Mouse (Mus musculus) layer of hippocampus, postnatal 10 days (tissue): ENCODE results near the gene Snrnp70. TPM values are rescaled to one million over a fixed set of nuclear protein-coding genes. Genes with fewer than 3 reads are reported as not detected.
"Not testable (repeated sequence)": the region's sequence is repeated elsewhere in the genome, so short reads cannot be mapped to it uniquely, and the experiment has no call there.

Source experiments
- DNase-seq, 2 experiments: peaks; one replicate each; pipeline ENCODE4 v3.0.0; 2021; ENCODE audit warnings: low spot score in 2 of 2
- total RNA-seq, 2 experiments: library from RNA; stranded (reverse); gene quantifications; 2 replicates each; pipeline ENCODE4 v1.2.3; 2021

Snrnp70 gene
- total RNA-seq, 2 experiments from 2014 or later, result 393 to 440 TPM

DNA sequence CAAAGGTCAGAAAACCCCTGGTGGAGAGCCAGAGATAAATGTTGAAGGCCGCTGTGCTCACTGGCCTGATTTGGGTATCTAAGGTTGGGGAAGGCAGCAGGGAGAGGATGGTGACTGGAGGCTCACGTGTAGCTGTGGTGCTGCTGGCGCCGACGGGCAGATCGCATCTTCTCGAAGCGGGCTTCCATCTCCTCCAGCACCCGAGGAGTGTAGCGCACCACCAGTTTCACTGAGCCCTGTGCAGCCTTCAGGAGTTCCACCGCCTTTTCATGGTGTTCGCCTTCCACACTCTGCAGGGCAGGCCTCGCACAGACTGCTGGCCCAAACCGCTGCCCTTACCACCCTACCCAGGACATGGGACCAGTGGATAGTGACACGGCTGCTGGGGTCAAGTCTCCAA, 27.4 kb downstream of the Snrnp70 start:
- no peak for DNase-seq

DNA sequence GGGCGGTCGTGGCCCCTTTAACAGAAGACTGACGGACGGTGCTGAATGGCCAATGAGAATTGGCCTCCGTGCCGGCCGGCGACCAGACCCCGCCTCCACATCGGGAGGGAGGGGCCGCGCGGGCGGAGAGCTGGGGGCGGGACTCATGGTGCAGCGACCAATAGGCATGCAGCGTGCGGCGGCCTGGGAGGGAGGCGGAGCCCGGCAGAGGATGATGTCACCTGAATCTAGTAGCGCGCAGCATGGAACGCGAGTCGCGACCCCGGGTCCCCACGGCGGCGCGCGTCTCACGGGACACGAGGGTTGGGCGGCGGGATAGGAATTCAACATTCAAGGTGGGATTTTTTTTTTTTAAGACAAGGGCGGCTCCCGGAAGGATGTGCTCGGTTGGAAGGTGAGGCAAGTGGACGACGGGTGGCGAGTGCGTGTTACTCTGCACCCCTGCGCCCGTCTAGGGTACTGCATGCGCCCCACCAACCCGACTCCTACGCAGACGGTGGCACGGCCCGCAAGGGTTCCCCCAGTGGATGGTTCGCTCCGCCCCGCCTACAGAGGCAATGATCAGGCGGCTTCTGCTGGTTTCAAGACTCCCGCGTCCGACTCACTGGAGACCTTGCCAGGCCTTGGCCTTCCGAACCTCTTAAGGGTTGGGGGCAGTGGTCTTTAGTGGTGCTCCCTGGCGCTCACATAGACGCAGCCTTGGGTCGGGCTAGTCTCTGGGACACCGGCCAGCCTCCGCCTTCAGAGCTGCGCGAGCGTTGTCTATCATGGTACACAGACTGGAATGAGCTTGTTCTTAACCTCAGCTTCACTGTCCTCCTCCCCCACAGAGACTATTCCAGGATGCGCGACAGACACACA, 28.3 kb downstream of the Snrnp70 start:
- peak; percentile 99 to 100 for DNase-seq

DNA sequence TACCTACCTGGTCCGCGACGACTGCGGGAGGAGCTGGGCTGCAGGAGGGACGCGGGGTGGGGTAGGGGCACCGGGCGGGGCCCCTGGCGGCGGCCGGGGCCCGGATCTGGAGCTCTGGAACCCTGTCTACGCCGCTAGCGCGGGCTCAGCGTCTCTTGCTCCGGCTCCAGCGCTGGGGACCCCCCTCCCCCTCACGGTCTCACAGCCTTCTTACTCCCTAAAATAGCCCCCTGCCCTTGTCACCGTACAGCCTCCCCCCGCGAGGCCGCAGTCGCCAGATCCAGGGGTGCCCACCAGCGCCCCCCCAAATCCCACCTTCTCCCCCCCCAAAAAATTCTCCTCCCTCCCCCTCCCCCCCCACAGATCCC, 28.9 kb downstream of the Snrnp70 start, which contains the start of gene Ppfia3:
Gene Ppfia3, minus strand, starts transcription at position 368 of the 368 bp plus-strand sequence.
- DNase-seq, result no peak

DNA sequence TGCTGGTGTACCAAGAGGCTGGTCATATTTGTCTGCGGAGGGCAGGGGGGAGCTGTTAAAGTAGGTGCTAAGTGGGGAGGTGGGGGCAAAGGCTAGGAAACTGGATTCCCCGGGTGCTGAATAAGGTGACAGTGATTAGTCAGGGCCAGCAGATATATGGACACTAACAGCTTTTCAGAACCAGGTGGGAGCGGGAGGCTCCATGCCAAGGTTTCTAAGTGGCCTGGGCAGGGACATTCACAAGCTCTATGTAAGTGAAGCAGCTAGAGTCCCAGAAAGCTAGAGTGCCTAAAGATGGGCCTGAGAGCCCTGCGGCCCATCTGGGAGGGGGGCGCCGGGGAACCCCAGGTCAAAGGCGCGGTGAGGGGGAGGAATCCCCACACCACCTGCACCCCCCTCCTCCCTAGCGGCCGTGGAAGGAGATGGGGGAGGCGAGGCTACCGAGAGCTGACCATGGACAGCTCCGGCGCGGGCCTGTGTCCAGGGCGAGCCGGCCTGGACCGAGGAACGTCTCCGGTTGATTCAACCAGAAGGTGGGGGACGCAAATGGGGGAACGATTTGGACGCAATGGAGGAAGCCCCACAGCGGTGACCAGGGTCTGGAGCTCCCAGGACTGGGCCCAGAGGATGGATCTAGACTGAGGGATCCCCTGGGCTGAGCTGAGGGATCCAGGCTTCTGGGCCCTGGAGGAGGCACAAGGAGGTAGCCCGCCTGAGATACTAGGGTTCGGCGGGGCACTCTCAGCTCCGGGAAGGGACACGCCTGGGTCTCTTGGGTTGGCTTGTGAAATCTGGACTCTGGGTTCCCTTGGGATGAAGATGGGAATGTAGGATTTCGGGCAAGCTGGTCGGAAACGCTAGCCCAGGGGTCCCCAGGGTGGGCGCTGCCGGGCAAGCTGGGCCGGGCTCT, 29.5 kb downstream of the Snrnp70 start:
- peak; percentile 51 to 60 for DNase-seq

DNA sequence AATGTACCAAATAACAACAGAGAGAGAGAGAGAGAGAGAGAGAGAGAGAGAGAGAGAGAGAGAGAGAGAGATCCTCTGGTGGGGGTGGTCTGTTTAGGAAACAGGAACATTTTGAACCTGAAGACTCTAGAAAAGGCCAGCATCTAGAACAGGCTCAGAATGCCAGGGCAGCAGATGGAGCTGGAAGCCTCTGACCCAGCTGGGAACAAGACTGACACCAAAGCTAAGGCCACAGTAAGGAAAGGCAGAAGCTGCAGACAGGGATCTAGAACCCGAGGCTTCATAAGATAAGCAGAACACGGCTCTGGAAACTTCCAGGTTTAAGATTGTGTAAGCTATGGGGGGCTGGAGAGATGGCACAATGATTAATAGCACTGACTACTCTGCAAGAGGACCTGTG, 31.6 kb downstream of the Snrnp70 start:
- no peak for DNase-seq

DNA sequence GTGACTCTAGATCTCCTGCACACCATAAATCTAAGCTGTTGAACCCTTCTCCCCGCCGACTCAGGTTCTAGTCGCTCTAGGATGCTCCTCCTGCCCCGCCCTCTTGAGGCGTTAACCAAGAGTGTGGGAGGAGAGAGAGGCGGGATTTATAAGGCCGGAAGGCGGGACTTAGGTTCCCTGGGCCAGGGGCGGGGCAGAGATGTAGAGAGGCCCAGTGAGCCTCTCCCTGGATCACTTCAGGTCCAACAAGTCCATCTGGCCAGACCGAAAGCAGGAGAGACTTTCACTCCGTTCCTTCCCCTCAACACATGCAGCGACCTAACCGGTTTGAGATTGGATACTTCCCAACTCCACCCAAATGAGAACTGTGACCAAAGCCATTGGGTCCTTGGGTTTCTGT, 32.7 kb downstream of the Snrnp70 start:
- DNase-seq, result no peak

DNA sequence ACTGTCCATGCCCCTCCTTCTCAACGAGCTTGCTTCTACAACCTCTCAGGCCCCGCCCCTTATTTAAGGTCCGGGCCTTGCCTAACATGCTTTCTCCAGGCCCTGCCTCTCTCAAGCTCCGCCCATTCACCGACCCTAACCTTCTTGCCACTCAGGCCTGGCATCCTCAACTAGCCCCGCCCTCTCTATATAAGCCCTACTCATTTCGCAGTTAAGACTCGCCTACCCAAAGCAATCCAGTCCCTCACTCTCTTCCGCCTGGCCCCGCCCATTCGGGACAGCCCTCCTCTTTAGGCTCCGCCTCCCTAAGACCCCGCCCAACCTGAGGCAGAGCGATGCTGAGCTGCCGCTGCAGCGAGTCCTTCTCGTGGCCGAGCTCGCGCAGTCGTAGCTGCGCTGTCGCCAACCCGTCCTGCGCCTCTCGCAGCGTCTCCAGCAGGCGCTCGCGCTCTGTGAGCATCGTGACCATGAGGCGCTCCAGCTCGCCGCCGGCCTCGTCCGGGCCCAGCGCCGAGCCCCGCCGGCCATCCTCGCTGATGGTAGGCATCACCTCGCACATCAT, 34.2 kb downstream of the Snrnp70 start:
- peak; percentile 83 to 88 for DNase-seq

DNA sequence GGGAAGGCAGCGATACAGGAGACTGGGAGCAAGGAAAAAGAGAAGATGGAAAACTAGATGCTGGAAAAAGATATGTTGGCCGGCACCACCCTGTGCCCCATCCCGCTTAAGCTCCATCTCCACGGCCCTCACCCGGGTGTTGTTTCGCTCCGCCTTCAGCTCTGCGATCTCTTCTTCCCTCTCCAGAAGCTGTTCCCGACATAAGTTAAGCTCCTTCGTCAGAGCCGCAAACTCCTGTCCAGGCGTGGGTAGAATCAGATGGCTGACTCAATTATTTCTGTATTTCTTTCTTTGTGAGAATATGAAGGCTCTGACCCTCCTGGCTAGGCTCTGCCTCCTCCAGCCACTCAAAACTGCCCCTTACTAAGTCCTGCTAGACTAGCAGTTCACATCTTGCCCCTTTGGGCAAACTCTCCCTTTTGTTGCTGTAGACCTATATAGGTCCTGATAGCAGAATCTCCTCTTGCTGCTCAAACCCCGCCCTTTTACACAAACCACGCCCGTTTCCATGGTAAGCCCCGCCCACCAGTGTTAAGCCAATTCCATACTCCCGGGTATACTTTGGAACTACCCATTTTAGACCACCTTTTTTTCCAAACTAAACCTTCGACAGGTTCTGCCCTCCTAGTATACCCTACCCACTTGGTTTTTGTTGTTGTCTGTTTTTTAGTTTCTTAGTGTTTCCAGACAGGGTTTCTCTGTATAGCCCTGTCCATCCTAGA, 35.0 kb downstream of the Snrnp70 start:
- no peak for DNase-seq

DNA sequence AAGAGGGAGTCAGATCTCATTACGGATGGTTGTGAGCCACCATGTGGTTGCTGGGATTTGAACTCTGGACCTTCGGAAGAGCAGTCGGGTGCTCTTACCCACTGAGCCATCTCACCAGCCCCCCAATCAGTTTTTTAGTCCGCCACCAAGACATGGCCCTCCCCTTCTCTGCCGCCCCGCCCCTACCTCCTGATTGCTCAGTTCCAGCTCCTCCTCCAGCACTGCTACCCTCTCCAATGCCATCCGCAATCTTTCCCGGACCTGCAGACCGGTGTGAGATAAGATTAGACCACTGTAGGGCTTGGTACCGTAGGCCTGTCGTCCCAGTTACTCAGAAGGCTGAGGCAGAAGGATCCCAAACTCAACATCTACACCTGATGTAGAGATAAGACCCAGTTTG, 36.5 kb downstream of the Snrnp70 start:
- DNase-seq, result not testable (repeated sequence)

DNA sequence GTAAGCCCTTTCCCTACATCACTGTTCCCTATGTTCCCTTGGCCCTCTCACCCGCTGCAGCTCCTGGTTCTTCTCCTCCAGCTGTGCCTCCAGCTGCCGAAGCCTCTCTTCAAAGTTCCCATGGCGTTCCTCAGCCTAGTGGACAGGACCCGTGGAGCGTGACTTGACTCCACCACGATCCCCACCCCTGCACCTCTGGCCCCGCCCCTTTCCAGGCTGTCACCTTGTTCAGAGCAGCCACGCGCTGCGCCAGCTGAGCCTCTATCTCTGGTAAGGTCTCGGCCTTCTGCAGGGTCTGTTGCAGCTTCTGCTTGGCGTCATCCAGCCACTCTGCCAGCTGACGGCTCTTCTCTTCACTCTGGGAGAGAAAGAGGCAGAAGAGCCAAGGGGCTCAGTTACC, 39.5 kb downstream of the Snrnp70 start:
- DNase-seq, result no peak

DNA sequence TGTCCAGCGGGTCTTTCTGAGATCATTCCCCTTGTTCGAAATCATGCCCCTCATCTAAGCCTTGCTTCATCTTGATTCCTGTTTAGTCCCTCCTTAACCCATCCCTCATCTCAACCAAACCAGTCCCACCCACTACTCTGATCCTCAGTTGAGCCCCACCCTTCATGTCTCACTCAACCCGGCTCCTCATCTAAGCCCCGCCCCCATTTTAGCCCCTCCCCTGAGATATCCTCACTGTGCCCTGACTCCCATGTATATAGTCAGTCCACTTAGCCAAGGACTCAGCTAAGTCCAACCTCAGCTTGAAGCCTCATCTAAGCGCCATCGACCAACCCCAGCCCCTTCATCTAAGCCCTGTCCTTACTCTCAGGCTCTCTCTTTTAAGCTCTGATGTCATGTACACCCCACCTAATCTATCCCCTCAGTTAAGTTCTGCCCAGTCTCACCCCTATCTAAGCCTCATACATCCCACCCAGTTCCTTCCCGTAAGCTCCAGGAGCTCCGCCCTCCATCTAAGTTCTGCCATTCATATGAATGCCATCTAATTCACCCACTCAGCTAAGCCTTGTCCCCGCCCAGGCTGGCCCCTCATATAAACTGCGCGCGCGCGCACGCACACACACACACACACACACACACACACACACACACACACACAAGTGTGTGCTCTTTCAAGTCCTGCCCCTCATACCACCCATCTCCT, 40.1 kb downstream of the Snrnp70 start:
- DNase-seq, result no peak

DNA sequence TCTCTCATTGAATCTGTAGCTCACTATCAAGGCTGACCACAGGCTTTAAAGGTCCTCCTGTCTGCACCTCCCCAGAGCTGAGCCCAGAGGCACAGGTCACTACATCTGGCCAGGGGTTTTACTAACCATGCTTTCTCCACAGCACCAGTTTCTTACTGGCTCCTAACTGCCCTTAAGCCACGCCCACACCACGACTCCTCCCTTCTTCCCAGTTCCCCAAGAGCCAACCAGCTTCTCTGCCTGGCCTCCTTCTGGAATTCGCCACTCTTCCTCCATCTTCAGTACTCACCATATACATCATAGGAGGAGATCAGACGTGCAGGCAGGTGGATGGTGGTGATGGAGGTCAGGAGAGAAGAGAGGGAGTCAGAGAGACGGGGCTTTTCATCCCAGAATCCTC, 42.5 kb downstream of the Snrnp70 start:
- DNase-seq, result no peak

DNA sequence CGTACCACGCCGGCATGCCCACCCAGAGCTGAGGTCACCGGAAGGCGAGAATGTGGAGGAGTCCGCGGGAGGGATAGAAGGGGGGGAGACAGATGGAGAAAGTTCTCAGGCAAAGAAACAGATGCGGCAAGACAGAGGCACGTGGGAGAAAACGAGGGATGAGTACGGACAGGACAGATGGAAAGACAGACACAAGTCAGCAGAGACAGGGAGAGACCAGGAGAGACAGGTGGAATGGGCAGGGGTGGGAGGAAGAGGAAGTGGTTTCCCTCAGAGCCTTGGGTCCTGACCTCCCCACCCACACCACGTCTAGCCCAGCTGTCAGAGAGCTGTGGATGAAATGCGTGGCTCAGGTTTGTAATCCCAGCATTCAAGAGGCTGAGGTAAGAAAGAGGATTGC, 48.6 kb downstream of the Snrnp70 start:
- DNase-seq, result no peak

DNA sequence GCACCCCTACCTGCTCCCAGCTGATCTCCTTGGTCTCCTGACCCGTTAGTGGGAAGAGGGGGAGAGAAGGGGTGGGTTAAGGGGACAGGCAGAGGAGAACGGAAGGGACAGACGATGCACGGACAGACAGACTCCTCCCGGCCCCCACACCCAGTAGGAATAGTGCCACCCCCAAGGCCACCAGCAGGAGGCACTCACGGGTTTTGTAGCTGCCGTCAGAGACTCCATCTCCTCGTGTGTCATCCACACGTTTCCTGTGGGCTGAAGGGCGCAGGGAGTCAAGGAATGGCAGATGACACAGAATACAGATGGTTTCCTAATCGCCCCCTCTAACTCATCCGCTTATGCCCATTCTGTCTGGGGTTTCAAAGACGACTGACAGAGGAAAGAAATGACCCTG, 52.0 kb downstream of the Snrnp70 start:
- no peak for DNase-seq

DNA sequence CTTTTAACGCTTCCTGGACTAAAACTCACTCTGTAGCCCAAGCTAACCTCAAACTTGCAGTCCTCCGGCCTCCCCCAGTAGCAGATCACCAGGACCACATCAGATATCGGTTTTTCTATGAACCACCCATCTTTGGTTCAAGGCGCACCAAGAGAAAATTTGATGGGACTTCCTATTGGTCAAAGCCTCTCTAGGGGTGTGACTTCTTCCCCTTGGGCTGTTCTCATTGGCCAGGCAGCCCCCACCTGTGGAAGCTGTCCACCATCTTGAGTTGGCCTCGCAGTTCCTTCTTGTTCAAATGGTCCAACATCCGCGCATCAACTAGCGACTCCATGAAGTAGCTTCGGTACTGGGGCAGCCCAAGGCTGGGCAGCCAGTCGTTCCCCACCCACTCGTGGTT, 53.5 kb downstream of the Snrnp70 start:
- DNase-seq, result no peak

DNA sequence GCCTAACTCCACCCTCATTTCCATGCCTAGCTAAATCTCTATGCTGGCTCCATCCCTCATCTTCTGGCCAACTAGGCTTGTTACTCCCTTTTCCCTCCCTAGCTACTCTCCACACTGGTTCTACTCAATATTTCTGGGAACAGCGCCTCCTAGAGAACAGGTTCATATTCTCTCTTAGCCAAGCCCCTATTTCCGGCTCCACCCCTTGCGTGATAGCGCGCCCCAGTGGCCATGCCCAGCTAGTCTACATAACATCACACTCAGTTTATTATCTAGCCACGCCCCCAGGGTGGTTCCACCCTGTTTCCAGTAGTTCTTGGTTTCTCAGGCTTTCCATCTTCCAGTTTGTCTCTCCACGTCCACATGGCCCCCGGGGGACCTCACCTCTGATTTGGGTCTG, 54.2 kb downstream of the Snrnp70 start:
- DNase-seq, result peak; percentile 85

DNA sequence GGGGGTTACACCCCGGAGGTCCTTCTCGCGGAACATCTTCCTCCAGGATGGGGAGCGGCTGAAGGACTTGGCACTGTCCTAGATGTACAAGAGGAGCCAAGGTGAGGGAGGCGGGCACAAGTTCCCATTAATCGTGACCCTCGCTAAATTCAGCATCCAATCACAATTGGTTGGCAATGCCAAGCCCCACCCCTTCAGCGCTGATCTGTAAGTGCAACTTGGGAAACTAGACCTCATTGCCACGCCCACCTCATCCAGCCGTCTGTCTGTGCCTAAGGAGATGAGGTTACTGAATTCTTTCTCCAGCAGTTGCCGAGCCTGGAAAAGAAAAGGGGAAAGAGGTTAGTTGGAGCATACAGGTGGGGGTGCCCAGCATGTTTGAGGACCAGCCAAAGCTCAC, 54.9 kb downstream of the Snrnp70 start:
- peak in 1 of 2 experiments; percentile 43 for DNase-seq

DNA sequence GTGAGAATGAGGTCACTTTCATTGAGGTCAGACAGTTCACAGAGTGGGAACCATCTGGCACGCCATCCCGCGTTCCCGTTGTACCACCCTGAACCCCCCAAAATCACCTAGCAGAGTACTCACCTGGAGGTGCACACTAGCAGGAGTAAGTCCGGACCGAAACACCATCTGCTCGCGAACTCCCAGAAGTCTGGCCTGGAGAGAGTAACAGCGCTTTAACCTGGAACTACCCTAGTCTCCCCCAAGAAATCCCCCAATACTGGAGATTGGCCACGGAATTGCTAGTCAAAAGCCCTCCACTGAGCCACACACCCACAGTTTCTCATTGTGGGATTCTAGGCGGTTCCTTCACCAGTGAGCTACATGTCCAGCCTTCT, 55.5 kb downstream of the Snrnp70 start:
- no peak for DNase-seq

DNA sequence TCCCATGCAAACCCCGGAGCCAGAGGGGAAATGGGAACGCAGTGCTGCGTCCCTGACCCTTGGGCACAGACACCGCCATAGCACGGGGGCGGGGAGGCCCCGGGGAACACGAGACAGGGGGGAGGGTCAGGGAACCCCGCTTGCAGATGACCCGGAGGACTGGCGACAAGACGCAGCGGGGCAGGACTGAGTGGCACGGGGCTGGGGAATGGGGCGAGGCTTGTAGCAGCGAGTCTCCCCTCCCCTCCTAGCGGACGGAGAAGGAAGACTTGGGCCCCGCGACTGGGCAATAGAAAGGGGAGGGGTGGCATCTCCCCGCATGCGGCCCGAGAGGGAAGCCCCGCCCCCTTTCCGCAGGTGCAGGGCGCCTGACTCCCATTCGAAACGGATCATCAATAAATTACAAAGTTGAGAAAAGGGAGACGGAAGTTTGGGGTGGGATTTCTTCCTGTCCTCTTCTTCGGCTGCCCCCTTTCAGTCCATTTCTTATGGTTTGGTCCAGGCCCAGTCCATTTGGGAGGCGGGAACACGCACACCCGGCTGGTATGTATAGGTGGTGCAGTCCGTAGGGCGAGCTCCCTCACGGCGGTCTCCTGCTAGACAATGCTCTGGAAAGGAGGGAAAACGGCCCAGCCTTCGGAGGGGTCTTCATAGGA, 56.0 kb downstream of the Snrnp70 start:
- peak; percentile 47 to 66 for DNase-seq
